Mouse (Mus musculus): ENCODE data around the gene Vmn2r79. TPM values are rescaled to one million over a fixed set of nuclear protein-coding genes. Genes with fewer than 3 reads are reported as not detected.
"Not testable (repeated sequence)": the region's sequence is repeated elsewhere in the genome, so short reads cannot be mapped to it uniquely, and the experiment has no call there.

Vmn2r79 gene
- not detected in 2 replicates for total RNA-seq (2014; rRNA removed)
- polyA plus RNA-seq (2012; rRNA removed): not detected in 2 replicates

- H3K9ac ChIP-seq (ENCODE audit: low read depth, low read length); H3K4me3 ChIP-seq (ENCODE audit: insufficient read depth, low read depth, low read length); H3K79me2 ChIP-seq (ENCODE audit: control insufficient read depth, insufficient read depth, low read length); H3K27ac ChIP-seq (replicated peaks; ENCODE audit: insufficient read depth, low read depth, low read length); H3K27me3 ChIP-seq (ENCODE audit: control insufficient read depth, insufficient read depth, low read length); DNase-seq (ENCODE audit: extremely low read depth, low read depth, low spot score); H3K4me1 ChIP-seq (ENCODE audit: control insufficient read depth, insufficient read depth, low read length); H3K36me3 ChIP-seq (ENCODE audit: control insufficient read depth, insufficient read depth, low read length): not testable (repeated sequence)
- 76% methylated on average over 1 of the region's 1 CpGs for WGBS
Observed at GRCm38 (mm10) chr7:86995815-86996214, at the start of gene Vmn2r79. Gene Vmn2r79, plus strand, starts transcription at chr7:86996115.

GRCm38 (mm10) chr7:86994700-86995099 is 1.2 kb upstream of the Vmn2r79 start:
- no peak for DNase-seq (ENCODE audit: extremely low read depth, low read depth, low spot score)
- Histone ChIP-seq H3K4me3 (ENCODE audit: insufficient read depth, low read depth, low read length) (no peak overlapping the region), H3K4me1 (ENCODE audit: control insufficient read depth, insufficient read depth, low read length) (no peaks in the 10 kb centered on the region), H3K27me3 (ENCODE audit: control insufficient read depth, insufficient read depth, low read length) (no peaks in the 10 kb centered on the region), H3K36me3 (ENCODE audit: control insufficient read depth, insufficient read depth, low read length) (no peaks in the 10 kb centered on the region), H3K79me2 (ENCODE audit: control insufficient read depth, insufficient read depth, low read length) (no peaks in the 10 kb centered on the region), H3K27ac (replicated peaks; ENCODE audit: insufficient read depth, low read depth, low read length) (no peak overlapping the region), H3K9ac (ENCODE audit: low read depth, low read length) (no peak overlapping the region)
- TF ChIP-seq POLR2A (IDR thresholded peaks at IDR 0.05; ENCODE audit: extremely low read depth, insufficient read depth, low read length): no peak
- no peak for TF ChIP-seq CTCF (IDR thresholded peaks at IDR 0.05; ENCODE audit: low read depth, low read length)
- 46% methylated on average over 1 of the region's 1 CpGs for WGBS

DNA sequence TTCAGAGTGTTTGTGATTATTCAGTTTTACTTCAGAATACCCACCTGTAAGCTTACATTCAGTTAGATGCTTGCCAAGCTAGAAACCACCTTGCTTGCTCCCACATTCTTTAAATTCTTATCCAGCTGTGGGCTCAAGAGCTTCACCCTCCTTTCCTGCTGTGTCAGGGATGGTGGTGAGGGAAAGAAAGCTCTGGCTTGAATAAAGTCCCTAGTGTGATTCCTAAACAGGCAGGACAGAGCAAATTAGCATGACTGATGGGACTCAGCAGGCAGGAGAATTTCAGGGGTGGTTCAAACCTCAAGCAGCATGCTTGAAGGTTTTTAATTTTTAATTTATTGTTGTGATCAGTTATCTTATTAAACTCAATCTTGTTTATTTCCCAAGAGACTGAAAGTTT is 30.6 kb downstream of the Vmn2r79 start:
- not testable (repeated sequence) for H3K27ac ChIP-seq (replicated peaks; ENCODE audit: insufficient read depth, low read depth, low read length); H3K9ac ChIP-seq (ENCODE audit: low read depth, low read length); DNase-seq (ENCODE audit: extremely low read depth, low read depth, low spot score)

GRCm38 (mm10) chr7:87063576-87063975 is 67.7 kb downstream of the Vmn2r79 start:
- Histone ChIP-seq H3K4me1 (ENCODE audit: control insufficient read depth, insufficient read depth, low read length) (no peaks in the 10 kb centered on the region), H3K36me3 (ENCODE audit: control insufficient read depth, insufficient read depth, low read length) (no peaks in the 10 kb centered on the region), H3K9ac (ENCODE audit: low read depth, low read length) (no peak overlapping the region), H3K27me3 (ENCODE audit: control insufficient read depth, insufficient read depth, low read length) (no peaks in the 10 kb centered on the region), H3K4me3 (ENCODE audit: insufficient read depth, low read depth, low read length) (no peak overlapping the region), H3K79me2 (ENCODE audit: control insufficient read depth, insufficient read depth, low read length) (no peaks in the 10 kb centered on the region), H3K27ac (replicated peaks; ENCODE audit: insufficient read depth, low read depth, low read length) (no peak overlapping the region)
- whole genome bisulfite sequencing: 75% methylated on average over 4 of the region's 4 CpGs
- DNase-seq (ENCODE audit: extremely low read depth, low read depth, low spot score): no peak
- TF ChIP-seq POLR2A (IDR thresholded peaks at IDR 0.05; ENCODE audit: extremely low read depth, insufficient read depth, low read length) (no peak), CTCF (IDR thresholded peaks at IDR 0.05; ENCODE audit: low read depth, low read length) (no peak)

More for the DNA sequence above, 30.6 kb downstream of the Vmn2r79 start:
- not testable (repeated sequence) for H3K4me1 ChIP-seq (ENCODE audit: control insufficient read depth, insufficient read depth, low read length); H3K4me3 ChIP-seq (ENCODE audit: insufficient read depth, low read depth, low read length); H3K36me3 ChIP-seq (ENCODE audit: control insufficient read depth, insufficient read depth, low read length); H3K79me2 ChIP-seq (ENCODE audit: control insufficient read depth, insufficient read depth, low read length); H3K27me3 ChIP-seq (ENCODE audit: control insufficient read depth, insufficient read depth, low read length)

Other genes with a start within 250 kb of the Vmn2r79 start
- gene Folh1, start 220.2 kb upstream of the Vmn2r79 start, total RNA-seq (2014; rRNA removed): 0.07 TPM in 1 of 2 replicates, not detected in the other
- gene Folh1, start 220.2 kb upstream of the Vmn2r79 start, polyA plus RNA-seq (2012; rRNA removed): not detected in 2 replicates
- not detected in 2 replicates for gene Vmn2r77, start 201.1 kb upstream of the Vmn2r79 start, total RNA-seq (2014; rRNA removed)
- gene Vmn2r77, start 201.1 kb upstream of the Vmn2r79 start, polyA plus RNA-seq (2012; rRNA removed): not detected in 2 replicates
- not detected in 2 replicates for gene Vmn2r78, start 81.0 kb upstream of the Vmn2r79 start, total RNA-seq (2014; rRNA removed)
- gene Vmn2r78, start 81.0 kb upstream of the Vmn2r79 start, polyA plus RNA-seq (2012; rRNA removed): not detected in 2 replicates
- 5.0 and 10.8 TPM in 2 replicates for gene Nox4, start 250.0 kb downstream of the Vmn2r79 start, total RNA-seq (2014; rRNA removed)
- gene Nox4, start 250.0 kb downstream of the Vmn2r79 start, polyA plus RNA-seq (2012; rRNA removed): 0.95 and 1.2 TPM in 2 replicates

Measured in liver, adult 2 months (tissue).